ENCODE assay signal across 20 mouse cellular contexts in genomic region chr8:120129547-120129946, GRCm38 (mm10). TPM values are rescaled to one million over a fixed set of nuclear protein-coding genes. Genes with fewer than 3 reads are reported as not detected.
DNase-seq lines count a peak whose midpoint lies in the region; ATAC-seq lines count a peak whose summit lies in the region.
"Had no signal": no experiment of that assay in that cellular context is flagged by ENCODE, and none has a peak within 500 bp of the region (broad histone marks: within the 10 kb centered on the region; RNA-seq: fewer than 3 reads in every experiment).

No protein-coding gene starts in this region.

- 0 out of 2 replicates have a peak, but pooled peaks cover 6% of the 10 kb centered on the region for H3K36me3 ChIP-seq in heart, embryonic 13.5 days
- no peaks in the 10 kb centered on the region for H3K36me3 ChIP-seq in midbrain, embryonic 12.5 days
- no peaks in the 10 kb centered on the region for H3K36me3 ChIP-seq in midbrain, embryonic 16.5 days (ENCODE audit: control insufficient read depth, insufficient read depth, low read length)
- no peaks in the 10 kb centered on the region for H3K36me3 ChIP-seq in embryonic facial prominence, embryonic 11.5 days (replicated peaks; ENCODE audit: control insufficient read depth, insufficient read depth, low read depth, low read length)
- H3K36me3 ChIP-seq in midbrain, embryonic 15.5 days (replicated peaks), result no peaks in the 10 kb centered on the region
- H3K36me3 ChIP-seq: limb, embryonic 13.5 days; neural tube, embryonic 15.5 days; stomach, embryonic 15.5 days had no signal

- 63% methylated on average over 4 of the region's 4 CpGs for WGBS in heart, embryonic 13.5 days
- 37% methylated on average over 4 of the region's 4 CpGs for WGBS in midbrain, embryonic 12.5 days
- 28% methylated on average over 4 of the region's 4 CpGs for whole genome bisulfite sequencing in midbrain, embryonic 16.5 days
- 40% methylated on average over 4 of the region's 4 CpGs for WGBS in embryonic facial prominence, embryonic 11.5 days
- WGBS in midbrain, embryonic 15.5 days, result 36% methylated on average over 4 of the region's 4 CpGs

- peak overlapping the region; percentile 41 for H3K27ac ChIP-seq in heart, embryonic 13.5 days (replicated peaks)
- H3K27ac ChIP-seq in midbrain, embryonic 12.5 days (replicated peaks), result peak overlapping the region; percentile 42; the same call in 1 of the 2 replicates
- no peak overlapping the region for H3K27ac ChIP-seq in midbrain, embryonic 16.5 days (ENCODE audit: low read length)
- 0 out of 2 replicates have a peak overlapping the region, but pooled peaks have one; percentile 38 for H3K27ac ChIP-seq in embryonic facial prominence, embryonic 11.5 days (replicated peaks; ENCODE audit: low read depth, low read length)
- H3K27ac ChIP-seq in midbrain, embryonic 15.5 days, result 0 out of 2 replicates have a peak overlapping the region, but pooled peaks have one; percentile 18
- H3K27ac ChIP-seq: limb, embryonic 13.5 days; macrophage; neural tube, embryonic 15.5 days; stomach, embryonic 15.5 days had no signal

- no peaks in the 10 kb centered on the region for H3K9me3 ChIP-seq in heart, embryonic 13.5 days
- H3K9me3 ChIP-seq in midbrain, embryonic 12.5 days, result no peaks in the 10 kb centered on the region
- H3K9me3 ChIP-seq in midbrain, embryonic 16.5 days (replicated peaks; ENCODE audit: control insufficient read depth, low read length, poor library complexity, severe bottlenecking), result no peaks in the 10 kb centered on the region
- H3K9me3 ChIP-seq in embryonic facial prominence, embryonic 11.5 days (replicated peaks; ENCODE audit: control insufficient read depth, low read length), result no peaks in the 10 kb centered on the region
- H3K9me3 ChIP-seq in midbrain, embryonic 15.5 days, result no peaks in the 10 kb centered on the region
- H3K9me3 ChIP-seq: limb, embryonic 13.5 days; neural tube, embryonic 15.5 days; stomach, embryonic 15.5 days had no signal

- no peak overlapping the region for H3K4me2 ChIP-seq in heart, embryonic 13.5 days
- H3K4me2 ChIP-seq in midbrain, embryonic 12.5 days (replicated peaks), result no peak overlapping the region
- no peak overlapping the region for H3K4me2 ChIP-seq in midbrain, embryonic 16.5 days (ENCODE audit: low read length)
- H3K4me2 ChIP-seq in embryonic facial prominence, embryonic 11.5 days (ENCODE audit: low read depth, low read length), result no peak overlapping the region
- no peak overlapping the region for H3K4me2 ChIP-seq in midbrain, embryonic 15.5 days
- H3K4me2 ChIP-seq: limb, embryonic 13.5 days; neural tube, embryonic 15.5 days; stomach, embryonic 15.5 days had no signal

- no peak for ATAC-seq in heart, embryonic 13.5 days (ENCODE audit: extremely low read depth, insufficient number of reproducible peaks, low FRiP score, low TSS enrichment)
- no peak for ATAC-seq in midbrain, embryonic 12.5 days (ENCODE audit: low FRiP score, low read depth)
- no peak for ATAC-seq in midbrain, embryonic 16.5 days
- no peak for ATAC-seq in embryonic facial prominence, embryonic 11.5 days (replicated peaks; ENCODE audit: insufficient number of reproducible peaks, low FRiP score, low TSS enrichment, low read depth)
- ATAC-seq in midbrain, embryonic 15.5 days (replicated peaks), result no peak
- ATAC-seq: CD4-positive, CD25-positive, alpha-beta regulatory T cell, adult 4 months had no signal

- no peak for DNase-seq in heart, postnatal 14 days
- no peak for DNase-seq in embryonic facial prominence, embryonic 11.5 days (ENCODE audit: low spot score)
- no peak for DNase-seq in kidney, postnatal 10 days
- DNase-seq: adrenal gland, postnatal 10 days; cerebellum, postnatal 10 days; kidney, postnatal 14 days; retina, postnatal 1 day; thymus, postnatal 25 days had no signal

- H3K4me3 ChIP-seq in heart, embryonic 13.5 days, result no peak overlapping the region
- no peak overlapping the region for H3K4me3 ChIP-seq in midbrain, embryonic 12.5 days
- no peak overlapping the region for H3K4me3 ChIP-seq in midbrain, embryonic 16.5 days (ENCODE audit: low read depth, low read length)
- no peak overlapping the region for H3K4me3 ChIP-seq in embryonic facial prominence, embryonic 11.5 days (ENCODE audit: low read depth, low read length)
- no peak overlapping the region for H3K4me3 ChIP-seq in midbrain, embryonic 15.5 days
- H3K4me3 ChIP-seq: limb, embryonic 13.5 days; neural tube, embryonic 15.5 days; stomach, embryonic 15.5 days had no signal

- no peaks in the 10 kb centered on the region for H3K27me3 ChIP-seq in heart, embryonic 13.5 days (replicated peaks)
- 0 out of 2 replicates have a peak, but pooled peaks cover 10% of the 10 kb centered on the region for H3K27me3 ChIP-seq in midbrain, embryonic 12.5 days
- H3K27me3 ChIP-seq in midbrain, embryonic 16.5 days (ENCODE audit: control insufficient read depth, insufficient read depth, low read depth, low read length), result no peaks in the 10 kb centered on the region
- H3K27me3 ChIP-seq in embryonic facial prominence, embryonic 11.5 days (ENCODE audit: control insufficient read depth, insufficient read depth, low read length), result no peaks in the 10 kb centered on the region
- H3K27me3 ChIP-seq in midbrain, embryonic 15.5 days (replicated peaks), result no peaks in the 10 kb centered on the region
- H3K27me3 ChIP-seq: neural tube, embryonic 15.5 days; stomach, embryonic 15.5 days had no signal

- 0 out of 2 replicates have a peak overlapping the region, but pooled peaks have one; percentile 38 for H3K9ac ChIP-seq in heart, embryonic 13.5 days
- H3K9ac ChIP-seq in midbrain, embryonic 12.5 days (replicated peaks), result no peak overlapping the region
- H3K9ac ChIP-seq in midbrain, embryonic 16.5 days (ENCODE audit: low read depth, low read length), result no peak overlapping the region
- no peak overlapping the region for H3K9ac ChIP-seq in embryonic facial prominence, embryonic 11.5 days (replicated peaks; ENCODE audit: low read length)
- no peak overlapping the region for H3K9ac ChIP-seq in midbrain, embryonic 15.5 days
- H3K9ac ChIP-seq: limb, embryonic 13.5 days; neural tube, embryonic 15.5 days; stomach, embryonic 15.5 days had no signal

- intact Hi-C loops in heart, postnatal 14 days (cut with DNase I), result no loop called here

- H3K4me1 ChIP-seq in heart, embryonic 13.5 days, result peaks cover 58% of the 10 kb centered on the region
- H3K4me1 ChIP-seq in midbrain, embryonic 12.5 days, result peaks cover 40% of the 10 kb centered on the region
- H3K4me1 ChIP-seq in midbrain, embryonic 16.5 days (ENCODE audit: control insufficient read depth, insufficient read depth, low read length), result peaks cover 21% of the 10 kb centered on the region
- H3K4me1 ChIP-seq in embryonic facial prominence, embryonic 11.5 days (ENCODE audit: control insufficient read depth, insufficient read depth, low read length), result no peaks in the 10 kb centered on the region; the same call in 1 of the 2 replicates
- H3K4me1 ChIP-seq in midbrain, embryonic 15.5 days, result peaks cover 29% of the 10 kb centered on the region
- H3K4me1 ChIP-seq: limb, embryonic 13.5 days had no signal

RNA-seq across cellular contexts. Expression of gene 6430548M08Rik, which starts 15.6 kb away (rescaled TPM):
- polyA plus RNA-seq in heart, embryonic 13.5 days (2015; fragmentation: Nextera tagmentation; extraction: Ambion mirVana), result 8.2 and 10.6 TPM in 2 replicates
- 10 to 100 TPM; 11.7 to 13.3 TPM for total RNA-seq in heart, postnatal 14 days (2021)
- polyA plus RNA-seq in midbrain, embryonic 12.5 days (2016; fragmentation: Nextera tagmentation; extraction: Ambion mirVana), result 16.6 and 20.8 TPM in 2 replicates
- 37.1 and 40.2 TPM in 2 replicates for polyA plus RNA-seq in midbrain, embryonic 16.5 days (2015; fragmentation: Nextera tagmentation; extraction: Ambion mirVana)
- 2.8 and 6.4 TPM in 2 replicates for polyA plus RNA-seq in embryonic facial prominence, embryonic 11.5 days (2014; fragmentation: Nextera tagmentation; extraction: Ambion mirVana)
- polyA plus RNA-seq in midbrain, embryonic 15.5 days (2015; fragmentation: Nextera tagmentation; extraction: Ambion mirVana), result 33.6 and 35.7 TPM in 2 replicates

RNA-seq across cellular contexts. Expression of gene Zdhhc7, which starts 28.3 kb away (rescaled TPM):
- polyA plus RNA-seq in heart, embryonic 13.5 days (2015; fragmentation: Nextera tagmentation; extraction: Ambion mirVana), result 29.2 and 31.0 TPM in 2 replicates
- total RNA-seq in heart, postnatal 14 days (2021), result 10 to 100 TPM; 41.5 to 42.2 TPM
- 32.1 and 35.4 TPM in 2 replicates for polyA plus RNA-seq in midbrain, embryonic 12.5 days (2016; fragmentation: Nextera tagmentation; extraction: Ambion mirVana)
- polyA plus RNA-seq in midbrain, embryonic 16.5 days (2015; fragmentation: Nextera tagmentation; extraction: Ambion mirVana), result 27.8 and 29.5 TPM in 2 replicates
- polyA plus RNA-seq in embryonic facial prominence, embryonic 11.5 days (2014; fragmentation: Nextera tagmentation; extraction: Ambion mirVana), result 23.8 and 23.9 TPM in 2 replicates
- 31.3 and 33.8 TPM in 2 replicates for polyA plus RNA-seq in midbrain, embryonic 15.5 days (2015; fragmentation: Nextera tagmentation; extraction: Ambion mirVana)

RNA-seq across cellular contexts. Expression of gene Fam92b, which starts 47.7 kb away (rescaled TPM):
- not detected in 2 replicates for polyA plus RNA-seq in heart, embryonic 13.5 days (2015; fragmentation: Nextera tagmentation; extraction: Ambion mirVana)
- not detected for total RNA-seq in heart, postnatal 14 days (2021)
- 1.3 and 2.3 TPM in 2 replicates for polyA plus RNA-seq in midbrain, embryonic 12.5 days (2016; fragmentation: Nextera tagmentation; extraction: Ambion mirVana)
- polyA plus RNA-seq in midbrain, embryonic 16.5 days (2015; fragmentation: Nextera tagmentation; extraction: Ambion mirVana), result 2.1 and 2.4 TPM in 2 replicates
- 1.4 and 1.5 TPM in 2 replicates for polyA plus RNA-seq in embryonic facial prominence, embryonic 11.5 days (2014; fragmentation: Nextera tagmentation; extraction: Ambion mirVana)
- polyA plus RNA-seq in midbrain, embryonic 15.5 days (2015; fragmentation: Nextera tagmentation; extraction: Ambion mirVana), result 2.1 and 2.2 TPM in 2 replicates
- total RNA-seq: heart, postnatal 25 days; MEL had no signal
- polyA plus RNA-seq: CD4-positive, CD25-positive, alpha-beta regulatory T cell, adult 4 months; limb, embryonic 13.5 days; liver, embryonic 16.5 days; macrophage had no signal
